Mouse (Mus musculus): Measurements from ENCODE around the gene Ccdc115. TPM values are rescaled to one million over a fixed set of nuclear protein-coding genes. Genes with fewer than 3 reads are reported as not detected.

Gene Ccdc115
- polyA plus RNA-seq, 1 experiment, result 18.8 TPM

DNA sequence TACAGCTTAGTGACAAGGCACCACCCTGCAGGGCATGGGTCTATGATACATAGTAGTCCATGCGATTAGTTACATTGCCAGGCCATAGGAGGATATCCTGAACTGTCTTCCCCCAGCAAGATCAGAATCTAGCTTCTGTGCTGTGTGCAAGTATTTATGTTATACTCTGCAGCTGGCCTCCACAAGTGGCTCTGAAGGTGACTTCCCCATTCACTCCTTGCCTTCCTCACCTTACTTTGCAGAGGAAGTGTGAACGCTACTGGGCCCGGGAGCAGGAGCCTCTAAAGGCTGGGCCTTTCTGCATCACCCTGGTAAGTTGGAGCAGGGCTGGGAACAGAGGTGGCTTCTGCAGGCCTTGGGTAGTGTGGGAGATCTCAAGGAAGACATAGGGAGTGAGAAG, 28.6 kb upstream of the Ccdc115 start:
- Histone ChIP-seq H3K36me3 (ENCODE audit: control insufficient read depth, insufficient read depth) (no peaks in the 10 kb centered on the region), H3K79me3 (ENCODE audit: low read depth) (no peaks in the 10 kb centered on the region), H3K4me3 (ENCODE audit: insufficient read depth, poor library complexity, severe bottlenecking) (no peak overlapping the region), H3ac (ENCODE audit: control insufficient read depth, insufficient read length, low read depth) (no peak overlapping the region), H3K79me2 (ENCODE audit: control insufficient read depth, insufficient read depth) (no peaks in the 10 kb centered on the region), H3K27me3 (ENCODE audit: control insufficient read depth, insufficient read depth, insufficient read length) (peaks cover 21% of the 10 kb centered on the region)
- TF ChIP-seq MAX (IDR thresholded peaks at IDR 0.05) (no peak), MYOD1 (IDR thresholded peaks at IDR 0.05; ENCODE audit: control insufficient read depth, insufficient read length, low read depth) (no peak), MYOG (IDR thresholded peaks at IDR 0.05; ENCODE audit: control insufficient read depth, extremely low read depth, insufficient read length) (no peak), CTCF (IDR thresholded peaks at IDR 0.05; ENCODE audit: control insufficient read depth, insufficient read depth, insufficient read length) (no peak), USF1 (IDR thresholded peaks at IDR 0.05; ENCODE audit: low read depth) (no peak), CEBPB (IDR thresholded peaks at IDR 0.05; ENCODE audit: low read depth) (no peak), FOSL1 (IDR thresholded peaks at IDR 0.05; ENCODE audit: insufficient read depth, low read length, poor library complexity, severe bottlenecking) (no peak)

- Histone ChIP-seq H3K79me2 (ENCODE audit: control insufficient read depth, insufficient read depth) (no peaks in the 10 kb centered on the region), H3K27me3 (ENCODE audit: control insufficient read depth, insufficient read depth, insufficient read length) (no peaks in the 10 kb centered on the region), H3K36me3 (ENCODE audit: control insufficient read depth, insufficient read depth) (no peaks in the 10 kb centered on the region), H3K4me3 (ENCODE audit: insufficient read depth, poor library complexity, severe bottlenecking) (no peak overlapping the region), H3K79me3 (ENCODE audit: low read depth) (no peaks in the 10 kb centered on the region), H3ac (ENCODE audit: control insufficient read depth, insufficient read length, low read depth) (no peak overlapping the region)
- TF ChIP-seq CTCF (IDR thresholded peaks at IDR 0.05; ENCODE audit: control insufficient read depth, insufficient read depth, insufficient read length) (no peak), MYOG (IDR thresholded peaks at IDR 0.05; ENCODE audit: control insufficient read depth, extremely low read depth, insufficient read length) (no peak), FOSL1 (IDR thresholded peaks at IDR 0.05; ENCODE audit: insufficient read depth, low read length, poor library complexity, severe bottlenecking) (no peak), MAX (IDR thresholded peaks at IDR 0.05) (no peak), MYOD1 (IDR thresholded peaks at IDR 0.05; ENCODE audit: control insufficient read depth, insufficient read length, low read depth) (no peak), CEBPB (IDR thresholded peaks at IDR 0.05; ENCODE audit: low read depth) (no peak), USF1 (IDR thresholded peaks at IDR 0.05; ENCODE audit: low read depth) (no peak)
These were observed 26.0 kb upstream of the Ccdc115 start for GRCm38 (mm10) chr1:34465445-34465844.

GRCm38 (mm10) chr1:34464310-34464817, 24.9 kb upstream of the Ccdc115 start:
- Histone ChIP-seq H3K79me2 (ENCODE audit: control insufficient read depth, insufficient read depth) (no peaks in the 10 kb centered on the region), H3K36me3 (ENCODE audit: control insufficient read depth, insufficient read depth) (no peaks in the 10 kb centered on the region), H3ac (ENCODE audit: control insufficient read depth, insufficient read length, low read depth) (no peak overlapping the region), H3K27me3 (ENCODE audit: control insufficient read depth, insufficient read depth, insufficient read length) (peaks cover 7% of the 10 kb centered on the region), H3K4me3 (ENCODE audit: insufficient read depth, poor library complexity, severe bottlenecking) (no peak overlapping the region), H3K79me3 (ENCODE audit: low read depth) (no peaks in the 10 kb centered on the region)
- TF ChIP-seq FOSL1 (IDR thresholded peaks at IDR 0.05; ENCODE audit: insufficient read depth, low read length, poor library complexity, severe bottlenecking), result no peak
- TF ChIP-seq CTCF (IDR thresholded peaks at IDR 0.05; ENCODE audit: control insufficient read depth, insufficient read depth, insufficient read length), result no peak
- TF ChIP-seq CEBPB (IDR thresholded peaks at IDR 0.05; ENCODE audit: low read depth), result no peak
- TF ChIP-seq MYOG (IDR thresholded peaks at IDR 0.05; ENCODE audit: control insufficient read depth, extremely low read depth, insufficient read length), result no peak
- TF ChIP-seq MYOD1 (IDR thresholded peaks at IDR 0.05; ENCODE audit: control insufficient read depth, insufficient read length, low read depth), result no peak
- TF ChIP-seq USF1 (IDR thresholded peaks at IDR 0.05; ENCODE audit: low read depth), result no peak
- TF ChIP-seq MAX (IDR thresholded peaks at IDR 0.05), result no peak

GRCm38 (mm10) chr1:34462766-34463165, 23.3 kb upstream of the Ccdc115 start:
- TF ChIP-seq FOSL1 (IDR thresholded peaks at IDR 0.05; ENCODE audit: insufficient read depth, low read length, poor library complexity, severe bottlenecking) (no peak), MYOG (IDR thresholded peaks at IDR 0.05; ENCODE audit: control insufficient read depth, extremely low read depth, insufficient read length) (no peak), CEBPB (IDR thresholded peaks at IDR 0.05; ENCODE audit: low read depth) (no peak), USF1 (IDR thresholded peaks at IDR 0.05; ENCODE audit: low read depth) (no peak), MYOD1 (IDR thresholded peaks at IDR 0.05; ENCODE audit: control insufficient read depth, insufficient read length, low read depth) (no peak), CTCF (IDR thresholded peaks at IDR 0.05; ENCODE audit: control insufficient read depth, insufficient read depth, insufficient read length) (peak; percentile 52), MAX (IDR thresholded peaks at IDR 0.05) (no peak)
- H3K79me3 ChIP-seq (ENCODE audit: low read depth), result no peaks in the 10 kb centered on the region
- peaks cover 7% of the 10 kb centered on the region for H3K27me3 ChIP-seq (ENCODE audit: control insufficient read depth, insufficient read depth, insufficient read length)
- H3K79me2 ChIP-seq (ENCODE audit: control insufficient read depth, insufficient read depth), result no peaks in the 10 kb centered on the region
- H3K36me3 ChIP-seq (ENCODE audit: control insufficient read depth, insufficient read depth), result no peaks in the 10 kb centered on the region
- H3K4me3 ChIP-seq (ENCODE audit: insufficient read depth, poor library complexity, severe bottlenecking), result no peak overlapping the region
- H3ac ChIP-seq (ENCODE audit: control insufficient read depth, insufficient read length, low read depth), result no peak overlapping the region

DNA sequence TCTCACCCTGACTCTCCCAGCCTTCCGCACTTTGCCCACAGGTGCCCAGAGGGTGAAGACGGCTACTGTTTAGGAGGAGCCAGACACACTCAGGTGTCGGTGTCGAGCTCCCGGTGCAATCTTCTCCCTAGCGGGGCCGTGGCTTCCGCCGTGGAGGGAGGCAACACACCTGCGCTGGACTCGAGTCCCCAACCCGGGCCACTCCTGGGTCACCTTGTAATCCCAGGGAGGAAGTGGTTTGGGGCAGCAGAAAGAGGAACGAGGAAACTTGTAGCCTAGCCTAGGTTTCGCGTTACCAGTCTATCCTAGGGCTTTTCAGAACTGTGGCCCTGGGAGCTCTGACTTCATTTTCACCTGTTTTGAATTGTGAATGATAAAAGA, 20.6 kb upstream of the Ccdc115 start:
- Histone ChIP-seq H3K79me3 (ENCODE audit: low read depth) (no peaks in the 10 kb centered on the region), H3K79me2 (ENCODE audit: control insufficient read depth, insufficient read depth) (no peaks in the 10 kb centered on the region), H3K4me3 (ENCODE audit: insufficient read depth, poor library complexity, severe bottlenecking) (no peak overlapping the region), H3K27me3 (ENCODE audit: control insufficient read depth, insufficient read depth, insufficient read length) (peaks cover 7% of the 10 kb centered on the region), H3K36me3 (ENCODE audit: control insufficient read depth, insufficient read depth) (no peaks in the 10 kb centered on the region), H3ac (ENCODE audit: control insufficient read depth, insufficient read length, low read depth) (peak overlapping the region; percentile 28)
- TF ChIP-seq CEBPB (IDR thresholded peaks at IDR 0.05; ENCODE audit: low read depth) (no peak), FOSL1 (IDR thresholded peaks at IDR 0.05; ENCODE audit: insufficient read depth, low read length, poor library complexity, severe bottlenecking) (no peak), CTCF (IDR thresholded peaks at IDR 0.05; ENCODE audit: control insufficient read depth, insufficient read depth, insufficient read length) (no peak), MAX (IDR thresholded peaks at IDR 0.05) (no peak), USF1 (IDR thresholded peaks at IDR 0.05; ENCODE audit: low read depth) (no peak), MYOG (IDR thresholded peaks at IDR 0.05; ENCODE audit: control insufficient read depth, extremely low read depth, insufficient read length) (no peak), MYOD1 (IDR thresholded peaks at IDR 0.05; ENCODE audit: control insufficient read depth, insufficient read length, low read depth) (no peak)
